Mouse (Mus musculus) MEL (cell line): Measurements from ENCODE around the gene Ldlrap1. TPM values are rescaled to one million over a fixed set of nuclear protein-coding genes. Genes with fewer than 3 reads are reported as not detected.

Experiments used
- DNase-seq: peaks from one replicate; pipeline ENCODE4 v3.0.0; 2011; ENCODE audit warnings: low read depth, low spot score
- H3K27ac ChIP-seq: 2 replicates; pipeline ENCODE4 v1.5.1; 2012; ENCODE audit warnings: low read depth, mild to moderate bottlenecking, control low read depth, low read length, moderate library complexity; ENCODE audit not compliant: control insufficient read depth
- H3K27me3 ChIP-seq, 2 experiments: fragments of 150-350 bp in 1 of 2; sonication (generic) in 1 of 2; 2 replicates each; pipeline ENCODE4 v1.6.1; 2012; ENCODE audit warnings: low read length in 2 of 2, mild to moderate bottlenecking in 2 of 2, improper control_type of control experiment in 1 of 2, moderate library complexity in 1 of 2; ENCODE audit not compliant: insufficient read depth in 2 of 2, control insufficient read depth in 1 of 2
- H3K36me3 ChIP-seq, 2 experiments: 2 replicates each; pipeline ENCODE4 v1.6.1; 2012 to 2014; ENCODE audit warnings: low read length in 2 of 2, improper control_type of control experiment in 1 of 2, inconsistent platforms in 1 of 2, mild to moderate bottlenecking in 1 of 2; ENCODE audit not compliant: insufficient read depth in 2 of 2, control insufficient read depth in 1 of 2
- H3K4me1 ChIP-seq, 2 experiments: fragments of 150-350 bp in 1 of 2; sonication (generic) in 1 of 2; 2 replicates each; pipeline ENCODE4 v1.6.1; 2012; ENCODE audit warnings: low read length in 2 of 2, improper control_type of control experiment in 1 of 2, mild to moderate bottlenecking in 1 of 2; ENCODE audit not compliant: insufficient read depth in 2 of 2, control insufficient read depth in 1 of 2
- H3K4me3 ChIP-seq, 2 experiments: fragments of 150-350 bp in 1 of 2; sonication (generic) in 1 of 2; 2 replicates each; pipeline ENCODE4 v1.5.1; 2012; ENCODE audit warnings: low read depth in 2 of 2, low read length in 2 of 2, mild to moderate bottlenecking in 2 of 2, moderate library complexity in 2 of 2, control low read depth in 1 of 2, improper control_type of control experiment in 1 of 2; ENCODE audit not compliant: control insufficient read depth in 1 of 2, insufficient read depth in 1 of 2
- H3K79me2 ChIP-seq: 2 replicates; pipeline ENCODE4 v1.6.1; 2012; ENCODE audit warnings: mild to moderate bottlenecking, low read length, moderate library complexity; ENCODE audit not compliant: control insufficient read depth, poor library complexity, insufficient read depth
- H3K9ac ChIP-seq: 2 replicates; pipeline ENCODE4 v1.6.1; 2012; ENCODE audit warnings: low read depth, mild to moderate bottlenecking, control low read depth, low read length, moderate library complexity; ENCODE audit not compliant: control insufficient read depth, poor library complexity, severe bottlenecking
- H3K9me3 ChIP-seq: fragments of 150-350 bp; sonication (generic); replicated peaks from 2 replicates; pipeline ENCODE4 v1.6.1; 2012; ENCODE audit warnings: mild to moderate bottlenecking, low read length, improper control_type of control experiment, moderate library complexity; ENCODE audit not compliant: insufficient read depth
- BHLHE40 ChIP-seq: IDR thresholded peaks from 2 replicates; pipeline ENCODE4 v1.6.1; 2012; ENCODE audit warnings: low read depth, mild to moderate bottlenecking, inconsistent platforms, low read length, improper control_type of control experiment, borderline replicate concordance
- CHD2 ChIP-seq: IDR thresholded peaks from 2 replicates; pipeline ENCODE4 v1.6.1; 2011; ENCODE audit warnings: low read length, improper control_type of control experiment
- ELF1 ChIP-seq: IDR thresholded peaks from 2 replicates; pipeline ENCODE4 v1.6.1; 2014; ENCODE audit warnings: low read depth, mild to moderate bottlenecking, inconsistent platforms, low read length, improper control_type of control experiment, moderate library complexity
- KAT2A ChIP-seq: conservative IDR thresholded peaks from 2 replicates; pipeline ENCODE4 v1.6.1; 2012; ENCODE audit warnings: low read depth, low read length, improper control_type of control experiment, inconsistent platforms
- MAFK ChIP-seq: IDR thresholded peaks from 2 replicates; pipeline ENCODE4 v1.6.1; 2011; ENCODE audit warnings: low read depth, mild to moderate bottlenecking, low read length, improper control_type of control experiment, borderline replicate concordance
- MXI1 ChIP-seq: IDR thresholded peaks from 2 replicates; pipeline ENCODE4 v1.6.1; 2011; ENCODE audit warnings: mild to moderate bottlenecking, low read depth, low read length, improper control_type of control experiment
- NRF1 ChIP-seq: IDR thresholded peaks from 2 replicates; pipeline ENCODE4 v1.6.1; 2014; ENCODE audit warnings: low read depth, mild to moderate bottlenecking, inconsistent platforms, low read length, improper control_type of control experiment, moderate library complexity; ENCODE audit not compliant: poor library complexity, insufficient read depth, severe bottlenecking
- POLR2A ChIP-seq, 2 experiments: IDR thresholded peaks; 2 replicates each; pipeline ENCODE4 v1.6.1; 2011 to 2012; ENCODE audit warnings: low read length in 2 of 2, mild to moderate bottlenecking in 2 of 2, control low read depth in 1 of 2, improper control_type of control experiment in 1 of 2, low read depth in 1 of 2, moderate library complexity in 1 of 2; ENCODE audit not compliant: control insufficient read depth in 1 of 2, insufficient read depth in 1 of 2, poor library complexity in 1 of 2
- POLR2AphosphoS2 ChIP-seq: IDR thresholded peaks from 2 replicates; pipeline ENCODE4 v1.6.1; 2011; ENCODE audit warnings: low read length, improper control_type of control experiment
- POLR2AphosphoS5 ChIP-seq: IDR thresholded peaks from 2 replicates; pipeline ENCODE4 v1.6.1; 2012; ENCODE audit warnings: low read depth, borderline replicate concordance, mild to moderate bottlenecking, inconsistent platforms, low read length, moderate library complexity, mixed read lengths
- RAD21 ChIP-seq: IDR thresholded peaks from 2 replicates; pipeline ENCODE4 v1.6.1; 2011; ENCODE audit warnings: mild to moderate bottlenecking, low read depth, low read length, improper control_type of control experiment
- TAL1 ChIP-seq: IDR thresholded peaks from 2 replicates; pipeline ENCODE4 v1.6.1; 2012; ENCODE audit warnings: mild to moderate bottlenecking, inconsistent platforms, low read length, moderate library complexity, mixed read lengths
- TBP ChIP-seq: IDR thresholded peaks from 2 replicates; pipeline ENCODE4 v1.8.0; 2011; ENCODE audit warnings: low read depth, low read length, improper control_type of control experiment
- TCF12 ChIP-seq: IDR thresholded peaks from 2 replicates; pipeline ENCODE4 v1.6.1; 2014; ENCODE audit warnings: low read depth, mild to moderate bottlenecking, inconsistent platforms, low read length, improper control_type of control experiment, moderate library complexity
- UBTF ChIP-seq: IDR thresholded peaks from 2 replicates; pipeline ENCODE4 v1.6.1; 2012; ENCODE audit warnings: low read depth, mild to moderate bottlenecking, inconsistent platforms, low read length, improper control_type of control experiment, moderate library complexity, borderline replicate concordance; ENCODE audit not compliant: insufficient read depth
- USF1 ChIP-seq: IDR thresholded peaks from 2 replicates; pipeline ENCODE4 v1.6.1; 2014; ENCODE audit warnings: low read depth, mild to moderate bottlenecking, inconsistent platforms, low read length, improper control_type of control experiment, moderate library complexity
- ZMIZ1 ChIP-seq: IDR thresholded peaks from 2 replicates; pipeline ENCODE4 v1.6.1; 2012; ENCODE audit warnings: low read depth, mild to moderate bottlenecking, inconsistent platforms, low read length, improper control_type of control experiment, moderate library complexity
- ZNF384 ChIP-seq: IDR thresholded peaks from 2 replicates; pipeline ENCODE4 v1.6.1; 2012; ENCODE audit warnings: low read depth, mild to moderate bottlenecking, inconsistent platforms, low read length, improper control_type of control experiment
- polyA plus RNA-seq, 2 experiments: library from polyadenylated mRNA; stranded (reverse) in 1 of 2; unstranded in 1 of 2; fragments of >175 nt in 1 of 2; fragments of >200 nt in 1 of 2; gene quantifications; 2 replicates each; pipeline versions ENCODE4 v1.2.1 to v1.2.4; 2012; ENCODE audit warnings: low replicate concordance in 2 of 2, low read depth in 1 of 2; ENCODE audit not compliant: insufficient read length in 2 of 2, insufficient read depth in 1 of 2, missing spikeins in 1 of 2
- total RNA-seq: library from RNA; depleted of rRNA; stranded (reverse); fragments of 300-350 nt; gene quantifications from 2 replicates; pipeline ENCODE4 v1.2.3, GENCODE M21; 2012

Ldlrap1 gene
- total and polyA plus RNA-seq, 3 experiments = 23.7 to 24.8 TPM; not detected in 1

GRCm38 (mm10) chr4:134779136-134779934 is 11.5 kb upstream of the Ldlrap1 start:
- Histone ChIP-seq H3K36me3 (peaks cover 0 to 4% of the 10 kb centered on the region in 2 experiments; a peak in 2 of 4 replicates), H3K4me3 (no peak overlapping the region), H3K27me3 (no peaks in the 10 kb centered on the region), H3K27ac (no peak overlapping the region), H3K4me1 (peaks cover 4 to 5% of the 10 kb centered on the region in 2 experiments), H3K79me2 (no peaks in the 10 kb centered on the region), H3K9me3 (no peaks in the 10 kb centered on the region), H3K9ac (no peak overlapping the region)
- no peak for DNase-seq
- TF ChIP-seq POLR2A (IDR thresholded peaks at IDR 0.05; ENCODE audit: control insufficient read depth in 1 of 2, insufficient read depth in 1 of 2, low read depth in 1 of 2, low read length in 2 of 2, poor library complexity in 1 of 2) = no peak
- TF ChIP-seq TBP = no peak
- TF ChIP-seq POLR2AphosphoS2 = no peak
- TF ChIP-seq ZMIZ1 = no peak
- TF ChIP-seq UBTF = no peak
- no peak for TF ChIP-seq ZNF384
- TF ChIP-seq POLR2AphosphoS5 = no peak

DNA sequence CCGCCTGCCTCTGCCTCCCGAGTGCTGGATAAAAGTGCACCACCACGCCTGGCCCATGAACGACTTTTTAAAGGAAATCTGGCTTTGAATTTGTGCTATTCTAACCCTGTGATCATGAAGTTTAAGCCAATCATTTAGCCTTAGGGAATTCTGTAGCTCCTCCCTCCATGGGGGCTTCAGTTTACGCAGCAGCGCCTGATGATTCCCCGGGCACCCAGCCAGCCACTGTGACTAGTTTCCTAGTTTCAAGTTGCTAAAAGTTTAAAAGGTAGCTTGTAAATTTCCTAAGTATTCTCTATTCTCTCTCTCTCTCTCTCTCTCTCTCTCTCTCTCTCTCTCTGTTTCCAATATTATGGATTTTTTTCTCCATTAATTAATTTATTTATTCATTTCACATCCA is 8.4 kb upstream of the Ldlrap1 start:
- no peak overlapping the region for H3K27ac ChIP-seq
- TF ChIP-seq ZNF384 = no peak
- TF ChIP-seq BHLHE40 = no peak
- TF ChIP-seq TCF12 = no peak
- no peak for TF ChIP-seq MXI1
- no peak for TF ChIP-seq MAFK
- no peak for TF ChIP-seq RAD21
- no peak for TF ChIP-seq CHD2
- TF ChIP-seq USF1 = no peak
- no peak for TF ChIP-seq TAL1
- TF ChIP-seq KAT2A = no peak
- TF ChIP-seq NRF1 = no peak
- TF ChIP-seq ELF1 = no peak
- TF ChIP-seq UBTF = no peak
- no peak for DNase-seq
- H3K36me3 ChIP-seq = peaks cover 0 to 4% of the 10 kb centered on the region in 2 experiments; a peak in 2 of 4 replicates
- no peak overlapping the region for H3K4me3 ChIP-seq
- H3K9me3 ChIP-seq = no peaks in the 10 kb centered on the region
- peaks cover 8% of the 10 kb centered on the region in 2 experiments for H3K4me1 ChIP-seq
- H3K9ac ChIP-seq = no peak overlapping the region
- H3K79me2 ChIP-seq = no peaks in the 10 kb centered on the region
- H3K27me3 ChIP-seq = no peaks in the 10 kb centered on the region
